Mouse (Mus musculus) kidney, adult 8-10 months (tissue): ENCODE measurements around the gene Mfsd2a.

ENCODE experiments used
- DNase-seq, 2 experiments: peaks; one replicate each; pipeline ENCODE4 v3.0.0; 2022

Mfsd2a gene

DNA sequence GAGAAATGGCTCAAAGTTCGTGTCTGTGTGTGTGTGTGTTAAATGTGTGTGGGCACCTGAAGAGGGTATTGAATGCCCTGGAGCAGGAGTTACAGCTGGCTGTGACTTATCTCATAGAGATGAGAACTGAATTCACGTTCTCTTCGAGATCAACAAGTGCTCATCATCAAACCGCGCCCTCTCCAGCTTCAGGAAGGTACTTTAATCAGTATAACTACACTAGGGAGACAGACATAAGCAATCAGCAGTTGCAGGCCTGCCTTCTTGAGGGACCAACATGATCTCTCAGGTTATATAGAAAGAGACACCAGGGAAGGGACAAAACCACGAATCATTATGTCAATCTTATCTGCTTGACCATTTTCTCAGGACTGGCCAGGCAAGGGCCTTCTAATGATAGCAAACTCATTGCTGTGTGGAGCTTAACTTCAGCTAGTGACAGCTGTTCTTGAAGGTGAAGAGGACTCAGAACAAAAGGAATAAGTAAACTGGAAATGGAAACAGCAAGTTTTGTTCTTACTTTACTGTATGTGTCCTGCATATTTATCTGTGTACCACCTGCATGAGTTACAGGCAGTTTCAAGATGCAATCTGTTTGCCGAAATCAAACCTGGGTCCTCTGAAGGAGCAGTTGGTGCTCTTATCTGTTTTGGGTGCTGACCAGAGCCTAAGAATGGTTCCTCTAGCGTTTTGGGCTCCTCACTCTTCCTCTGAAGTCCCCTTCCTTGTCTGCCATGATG is 28.6 kb downstream of the Mfsd2a start:
- DNase-seq: no peak

DNA sequence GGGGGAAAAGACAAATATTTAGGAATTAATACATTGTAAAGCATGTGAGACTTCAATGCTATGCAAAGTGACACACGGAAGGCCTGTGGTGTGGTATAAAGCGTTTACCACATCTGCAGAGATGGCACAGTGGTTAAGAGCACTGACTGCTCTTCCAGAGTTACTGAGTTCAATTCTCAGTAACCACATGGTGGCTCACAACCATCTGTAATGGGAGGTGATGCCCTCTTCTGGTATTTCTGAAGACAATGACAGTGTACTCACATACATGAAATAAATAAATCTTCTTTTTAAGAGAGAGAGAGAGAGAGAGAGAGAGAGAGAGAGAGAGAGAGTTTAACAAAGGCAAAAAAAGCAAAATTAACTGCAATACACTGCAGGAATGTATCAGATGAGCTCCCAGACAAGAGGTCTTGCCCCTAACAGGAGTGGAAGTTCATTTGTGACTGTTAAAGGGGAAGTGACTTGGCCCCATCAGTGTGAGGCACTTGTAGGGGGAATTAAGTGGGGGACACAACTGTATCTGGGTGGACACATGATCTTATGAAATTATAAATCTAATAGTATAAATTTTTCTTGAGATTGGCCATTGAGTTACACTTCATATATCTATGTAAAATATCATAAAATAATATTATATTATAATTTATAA is 29.9 kb downstream of the Mfsd2a start:
- DNase-seq: no peak

DNA sequence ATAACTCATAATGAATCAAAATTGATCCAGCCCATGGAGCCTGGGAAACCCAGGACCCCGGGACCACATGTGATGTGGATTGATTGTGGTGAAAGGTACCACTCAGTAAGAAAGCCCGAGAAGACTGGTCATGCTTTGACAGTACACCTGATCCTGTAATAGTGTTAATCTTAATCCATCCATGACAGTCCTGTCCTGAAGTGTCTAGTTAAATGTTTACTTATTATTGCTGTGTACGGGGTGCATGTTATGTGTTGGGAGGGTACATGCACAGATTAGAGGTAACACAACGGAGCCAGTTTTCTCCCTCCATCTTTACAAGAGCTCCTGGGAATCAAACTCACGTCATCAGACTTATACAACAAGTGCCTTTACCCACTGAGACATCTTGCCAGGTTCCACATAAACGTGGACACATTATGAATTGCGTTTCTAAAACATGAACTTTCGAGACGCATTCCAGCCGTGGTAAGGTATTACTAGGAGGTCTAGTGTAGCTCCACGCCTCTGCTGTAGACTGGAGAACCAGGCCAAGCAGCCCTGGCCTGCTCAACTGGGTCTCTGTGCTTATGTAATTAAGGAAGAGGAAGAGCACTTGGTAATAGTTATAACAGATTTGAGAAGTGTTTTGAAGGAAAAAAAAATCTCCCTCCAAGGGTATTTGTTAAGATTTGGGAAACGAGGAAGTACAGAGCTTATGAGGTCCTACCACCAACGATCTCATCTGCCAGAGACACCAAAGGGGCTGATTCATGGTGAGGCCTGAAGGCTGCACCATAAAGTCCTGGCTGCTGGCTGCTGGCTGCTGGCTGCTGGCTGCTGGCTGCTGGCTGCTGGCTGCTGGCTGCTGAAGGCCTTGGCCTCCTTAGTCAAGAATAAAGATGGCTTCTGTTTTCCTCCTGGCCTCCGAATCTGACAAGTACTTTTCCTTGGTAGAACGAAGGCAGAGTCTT is 37.3 kb downstream of the Mfsd2a start:
- DNase-seq: peak; percentile 41 to 52

DNA sequence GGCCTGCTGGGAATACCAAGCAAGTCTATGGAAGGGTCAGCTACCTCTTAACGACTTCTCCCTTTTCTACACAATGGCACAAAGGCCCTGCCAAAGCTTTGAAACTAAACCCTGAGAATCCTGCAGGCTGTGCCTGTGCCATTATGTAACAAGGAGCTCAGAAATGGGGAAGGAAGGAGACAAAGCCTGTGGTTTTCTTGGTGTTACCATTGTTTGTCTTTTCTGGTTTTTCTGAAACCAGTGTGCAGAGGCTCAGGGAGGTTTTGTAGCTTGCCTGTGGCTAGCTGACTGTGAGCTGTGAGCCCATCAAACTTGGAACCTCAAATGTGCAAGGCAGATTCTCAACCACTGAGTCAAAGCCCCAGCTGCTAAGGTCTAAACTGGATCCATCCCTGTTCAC is 38.1 kb downstream of the Mfsd2a start:
- peak; percentile 14 to 26 for DNase-seq

DNA sequence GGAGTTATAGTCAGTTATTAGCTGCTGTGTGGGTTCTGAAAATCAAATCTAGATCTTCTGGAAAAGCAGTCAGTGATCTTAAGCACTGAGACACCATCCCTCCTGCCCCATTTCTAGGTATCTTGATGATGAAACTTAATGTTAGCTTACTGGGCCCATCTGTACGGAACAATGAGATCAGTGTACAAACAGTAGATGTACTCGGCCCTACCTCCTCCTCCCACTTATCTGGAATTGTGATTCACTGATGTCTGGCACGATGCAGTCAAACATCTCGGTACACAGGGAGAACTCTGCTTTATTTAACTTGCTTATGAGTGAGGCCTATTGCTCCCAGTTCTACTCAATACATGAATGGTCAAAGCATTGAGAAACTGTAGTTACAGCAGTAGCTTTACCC is 45.0 kb downstream of the Mfsd2a start:
- no peak for DNase-seq

DNA sequence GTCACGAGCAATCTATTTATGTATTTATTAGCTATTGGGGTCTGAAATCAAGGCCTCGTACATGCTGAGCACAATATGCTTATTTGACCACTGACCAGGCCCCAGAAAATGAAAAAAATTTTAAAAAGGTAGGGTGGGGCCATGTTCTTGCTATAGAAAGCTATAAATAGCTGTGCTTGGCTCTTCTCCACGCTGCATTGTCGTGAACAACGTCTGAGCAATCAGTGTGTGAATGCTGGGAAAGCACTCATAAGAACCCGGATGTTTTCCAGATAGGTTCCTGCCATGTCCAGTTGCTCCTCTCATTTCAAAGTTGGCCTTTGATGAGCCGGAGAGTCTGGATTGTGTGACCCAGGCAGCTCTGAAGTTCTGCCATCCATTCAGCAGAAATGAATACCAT is 46.8 kb downstream of the Mfsd2a start:
- DNase-seq: no peak

DNA sequence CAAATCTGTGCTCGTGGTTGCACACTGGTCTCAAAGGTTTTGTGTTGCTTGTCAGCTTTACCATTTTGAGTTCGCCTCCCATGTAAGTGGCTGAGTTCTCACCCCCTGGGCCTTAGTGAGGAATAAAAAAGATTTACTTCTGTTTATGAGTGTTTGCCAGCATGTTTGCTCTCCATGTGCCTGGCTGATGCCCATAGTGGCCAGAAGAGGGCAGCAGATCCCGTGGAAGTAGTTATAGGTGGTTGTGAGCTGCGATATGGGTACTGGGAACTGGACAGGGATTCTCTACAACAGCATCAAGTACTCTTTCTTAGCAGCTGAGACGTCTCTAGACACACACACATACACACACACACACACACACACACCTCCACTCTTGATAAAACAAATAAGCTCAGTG is 48.4 kb downstream of the Mfsd2a start:
- DNase-seq: no peak

DNA sequence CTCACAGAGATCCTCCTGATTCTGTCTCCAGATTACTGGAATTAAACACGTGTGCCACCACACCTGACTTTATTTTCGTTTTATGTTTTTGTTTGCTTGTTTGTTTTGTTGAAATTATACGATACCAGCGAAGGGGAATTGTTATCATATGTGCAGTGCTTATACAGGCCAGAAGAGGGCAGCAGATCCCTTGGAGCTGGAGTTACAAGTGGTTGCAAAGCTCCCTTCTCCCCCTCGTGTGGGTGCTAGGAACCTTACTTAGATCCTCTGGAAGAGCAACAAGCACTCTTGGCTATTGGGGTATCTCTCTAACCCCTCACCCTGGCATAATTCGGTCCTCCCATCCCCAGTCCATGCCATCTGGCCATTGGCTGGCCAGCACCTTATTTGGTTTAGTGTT is 50.4 kb downstream of the Mfsd2a start:
- DNase-seq: peak in 1 of 2 experiments; percentile 17

DNA sequence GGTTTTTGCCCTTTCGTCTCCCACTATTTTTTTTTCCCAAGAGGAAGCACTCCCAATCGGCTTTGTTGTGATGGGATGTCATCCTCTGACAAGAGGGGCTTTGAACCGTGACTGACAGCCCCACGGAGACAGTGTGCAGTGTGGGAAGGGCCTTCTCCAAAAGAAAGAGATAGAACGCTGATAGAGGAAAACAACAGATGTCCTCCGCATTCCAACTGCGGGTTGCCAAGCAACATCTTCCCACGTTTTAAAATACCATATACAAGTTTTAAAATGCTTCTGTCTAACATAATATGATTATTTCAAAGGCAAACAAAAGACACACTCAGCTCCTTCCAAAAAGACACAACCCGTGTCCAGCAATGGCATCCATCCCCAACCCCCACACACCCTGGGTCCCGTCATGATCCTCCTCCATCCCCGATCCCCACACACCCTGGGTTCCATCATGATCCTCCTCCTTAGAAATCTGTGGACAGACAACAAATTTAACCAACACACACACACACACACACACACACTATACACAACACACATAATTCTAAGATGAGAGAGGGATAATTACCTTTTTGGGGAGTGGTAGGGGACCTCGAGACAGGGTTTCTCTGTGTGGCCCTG is 51.3 kb downstream of the Mfsd2a start:
- DNase-seq: no peak

DNA sequence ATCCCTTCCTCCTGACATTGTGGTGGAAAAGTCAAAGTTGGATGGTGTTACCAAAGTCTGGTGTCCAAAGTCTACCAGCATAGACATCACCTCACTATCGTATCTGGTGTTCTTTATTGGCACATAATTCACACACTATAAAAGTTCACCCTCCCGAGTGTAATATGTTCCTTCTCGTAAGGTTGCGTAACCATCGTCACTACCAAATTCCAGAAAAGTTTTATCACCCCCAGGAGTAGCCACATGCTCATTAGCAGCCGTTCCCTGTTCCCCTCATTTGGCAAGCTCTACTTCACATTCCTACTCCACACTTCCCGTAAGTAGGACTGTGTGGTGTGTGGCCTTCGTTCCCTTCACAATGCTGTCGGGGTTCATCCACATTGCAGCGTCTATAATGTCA is 55.6 kb downstream of the Mfsd2a start:
- no peak for DNase-seq

DNA sequence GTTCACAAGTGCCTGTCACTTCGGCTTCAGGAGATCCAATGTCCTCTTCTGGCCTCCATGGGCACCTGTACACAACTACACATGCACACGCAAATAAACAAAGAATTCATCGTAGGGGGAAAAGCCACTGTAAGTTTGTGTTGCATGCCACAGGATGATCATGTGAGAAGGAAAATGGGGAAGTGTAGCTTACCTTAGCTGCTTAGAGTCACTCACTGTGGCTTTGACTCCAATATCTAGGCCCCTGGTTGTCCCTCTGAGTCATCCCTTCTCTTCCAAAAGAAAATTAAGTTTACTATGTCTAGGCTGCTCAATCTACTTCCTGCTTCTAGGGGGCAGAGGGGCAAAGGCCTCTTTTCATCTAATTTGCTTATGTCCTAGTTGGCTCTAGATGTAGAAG is 57.3 kb downstream of the Mfsd2a start:
- no peak for DNase-seq

DNA sequence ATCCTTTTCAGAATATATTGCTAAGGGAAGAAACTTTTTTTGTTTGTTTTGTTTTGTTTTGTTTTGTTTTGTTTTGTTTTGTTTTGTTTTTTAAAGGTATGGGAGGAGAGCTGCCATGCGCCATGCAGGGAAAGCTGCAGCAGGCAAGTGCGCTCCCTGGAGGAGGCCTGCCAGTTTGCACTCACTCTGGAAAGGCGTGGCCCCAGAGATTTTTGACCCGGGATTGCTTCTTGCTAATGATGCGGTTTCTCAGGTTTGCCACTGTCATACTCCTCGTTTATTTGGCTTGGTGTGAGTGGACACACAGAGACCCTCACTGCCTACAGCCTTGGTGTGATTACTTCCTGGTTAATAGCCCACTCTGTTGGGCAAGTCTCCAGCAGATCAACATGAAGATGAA is 58.8 kb downstream of the Mfsd2a start:
- peak in 1 of 2 experiments; percentile 33 for DNase-seq

DNA sequence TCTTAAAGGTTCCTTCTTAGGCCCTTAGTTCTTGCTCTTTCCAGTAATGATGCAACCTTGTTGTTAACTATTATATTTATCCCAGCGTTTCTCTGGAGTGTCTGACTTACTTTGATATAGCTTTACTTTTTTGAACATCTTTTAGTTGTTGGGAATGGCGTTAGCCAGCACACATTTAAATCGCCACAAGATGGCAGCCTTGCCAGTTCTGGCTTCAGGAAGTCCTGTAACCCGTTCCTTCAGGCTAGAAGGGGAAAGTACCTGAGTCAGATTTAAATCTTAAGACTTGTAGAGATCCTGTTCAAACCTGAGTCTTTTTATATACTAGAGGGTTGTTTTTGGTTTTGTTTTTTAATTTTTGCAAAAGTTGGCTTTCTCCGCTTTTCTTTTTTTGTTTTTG is 62.7 kb downstream of the Mfsd2a start:
- peak; percentile 49 to 82 for DNase-seq

DNA sequence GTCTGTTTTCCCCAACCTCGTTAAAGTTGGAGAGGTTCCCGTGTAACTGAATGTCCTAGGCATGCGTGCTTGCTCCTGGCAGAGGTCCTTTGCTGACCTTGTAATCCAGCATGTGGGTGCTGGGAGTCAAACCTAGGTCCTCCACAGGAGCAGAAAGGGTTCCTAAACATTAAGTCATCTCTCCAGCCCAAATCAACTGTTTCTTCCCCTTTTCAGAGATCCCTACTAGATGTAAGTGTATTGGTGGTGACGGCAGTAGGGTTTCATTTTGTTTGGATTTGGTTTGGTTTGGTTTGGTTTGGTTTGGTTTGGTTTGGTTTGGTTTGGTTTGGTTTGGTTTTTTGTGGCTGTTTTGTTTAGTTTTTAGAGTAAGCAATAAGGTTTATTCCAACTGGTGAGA is 63.2 kb downstream of the Mfsd2a start:
- DNase-seq: no peak
